Mouse (Mus musculus) hindlimb bud, embryonic 11.5 days (tissue): ENCODE results near the gene Pdzd2.

ENCODE experiments used
- DNase-seq: peaks from one replicate; pipeline ENCODE4 v3.0.0-alpha.2; 2012; ENCODE audit warnings: low read depth, low spot score; ENCODE audit errors: extremely low spot score

Gene Pdzd2

GRCm38 (mm10) chr15:12493258-12493657 lies 246.5 kb downstream of the Pdzd2 start:
- no peak for DNase-seq

- DNase-seq = no peak
Observed at GRCm38 (mm10) chr15:12490969-12491368, 248.8 kb downstream of the Pdzd2 start.

GRCm38 (mm10) chr15:12490527-12490926 lies 249.2 kb downstream of the Pdzd2 start:
- DNase-seq = no peak

- DNase-seq = no peak
Observed at GRCm38 (mm10) chr15:12488316-12488715, 251.4 kb downstream of the Pdzd2 start.

GRCm38 (mm10) chr15:12481261-12481660 lies 258.5 kb downstream of the Pdzd2 start:
- no peak for DNase-seq

- no peak for DNase-seq
Observed at GRCm38 (mm10) chr15:12480369-12480768, 259.4 kb downstream of the Pdzd2 start.

- DNase-seq = no peak
Observed at GRCm38 (mm10) chr15:12479326-12479725, 260.4 kb downstream of the Pdzd2 start.

- no peak for DNase-seq
Observed at GRCm38 (mm10) chr15:12473596-12473995, 266.1 kb downstream of the Pdzd2 start.

GRCm38 (mm10) chr15:12472646-12473045 lies 267.1 kb downstream of the Pdzd2 start:
- no peak for DNase-seq

GRCm38 (mm10) chr15:12470900-12471838 lies 268.6 kb downstream of the Pdzd2 start:
- no peak for DNase-seq

- DNase-seq = no peak
Observed at GRCm38 (mm10) chr15:12468625-12469024, 271.1 kb downstream of the Pdzd2 start.

- DNase-seq = no peak
Observed at GRCm38 (mm10) chr15:12465748-12466147, 274.0 kb downstream of the Pdzd2 start.

GRCm38 (mm10) chr15:12456808-12457207 lies 282.9 kb downstream of the Pdzd2 start:
- DNase-seq = peak; percentile 50

- no peak for DNase-seq
Observed at GRCm38 (mm10) chr15:12453343-12453742, 286.4 kb downstream of the Pdzd2 start.

- DNase-seq = no peak
Observed at GRCm38 (mm10) chr15:12452141-12452995, 287.4 kb downstream of the Pdzd2 start.

GRCm38 (mm10) chr15:12451448-12451847 lies 288.3 kb downstream of the Pdzd2 start:
- peak; percentile 54 for DNase-seq

- no peak for DNase-seq
Observed at GRCm38 (mm10) chr15:12450790-12451189, 288.9 kb downstream of the Pdzd2 start.

GRCm38 (mm10) chr15:12449321-12449720 lies 290.4 kb downstream of the Pdzd2 start:
- no peak for DNase-seq

- DNase-seq = no peak
Observed at GRCm38 (mm10) chr15:12447021-12447434, 292.7 kb downstream of the Pdzd2 start.

- DNase-seq = no peak
Observed at GRCm38 (mm10) chr15:12444551-12444950, 295.2 kb downstream of the Pdzd2 start.

GRCm38 (mm10) chr15:12439351-12439751 lies 300.4 kb downstream of the Pdzd2 start:
- DNase-seq = no peak

GRCm38 (mm10) chr15:12438691-12439090 lies 301.0 kb downstream of the Pdzd2 start:
- no peak for DNase-seq
